23 mouse cellular contexts compared by ENCODE assay signal in genomic region chr10:93691344-93691743, GRCm38 (mm10). TPM values are rescaled to one million over a fixed set of nuclear protein-coding genes. Genes with fewer than 3 reads are reported as not detected.
DNase-seq lines count a peak whose midpoint lies in the region; ATAC-seq and TF ChIP-seq lines count a peak whose summit lies in the region.
"Had no signal": no experiment of that assay in that cellular context is flagged by ENCODE, and none has a peak within 500 bp of the region (broad histone marks: within the 10 kb centered on the region; RNA-seq: fewer than 3 reads in every experiment).

No protein-coding gene starts in this region.

- ATAC-seq in forebrain, embryonic 14.5 days: peak; percentile 62
- ATAC-seq in forebrain, embryonic 16.5 days: no peak
- no peak for ATAC-seq in heart, embryonic 14.5 days (ENCODE audit: insufficient number of reproducible peaks, insufficient read depth, low FRiP score, low read depth)
- peak; percentile 78 for ATAC-seq in lung, postnatal 0 days
- no peak for ATAC-seq in midbrain, embryonic 14.5 days (ENCODE audit: low FRiP score, low TSS enrichment)
- ATAC-seq: activated CD4-positive, CD25-positive, alpha-beta regulatory T cell, adult 4 months; intestine, embryonic 16.5 days; Patski had no signal

- DNase-seq in forebrain, embryonic 14.5 days (ENCODE audit: low spot score): no peak
- no peak for DNase-seq in heart, postnatal 25 days (ENCODE audit: low spot score)
- peak; percentile 83 for DNase-seq in lung, postnatal 0 days (ENCODE audit: low spot score)
- no peak for DNase-seq in lung, postnatal 14 days
- DNase-seq in limb, embryonic 10.5 days (ENCODE audit: low spot score): peak; percentile 25
- DNase-seq in midbrain, embryonic 14.5 days: no peak
- DNase-seq: adrenal gland, postnatal 14 days; cerebellum, adult 18-20 months; cerebellum, adult 9-11 months; cerebellum, postnatal 36 days; gastrocnemius, adult 2 months; gastrocnemius, postnatal 36 days; heart, adult 2 months; heart, postnatal 14 days had no signal

- no peak overlapping the region for H3K4me2 ChIP-seq in forebrain, embryonic 14.5 days (ENCODE audit: low read length)
- H3K4me2 ChIP-seq in forebrain, embryonic 16.5 days (ENCODE audit: low read length): no peak overlapping the region; the same call in 1 of the 2 replicates
- H3K4me2 ChIP-seq in heart, embryonic 14.5 days (ENCODE audit: low read length): 0 out of 2 replicates have a peak overlapping the region, but pooled peaks have one; percentile 11
- no peak overlapping the region for H3K4me2 ChIP-seq in lung, postnatal 0 days (replicated peaks; ENCODE audit: low read depth, low read length)
- no peak overlapping the region for H3K4me2 ChIP-seq in midbrain, embryonic 14.5 days (ENCODE audit: low read length)
- H3K4me2 ChIP-seq: embryonic facial prominence, embryonic 13.5 days; heart, embryonic 15.5 days; hindbrain, embryonic 15.5 days had no signal

- H3K9ac ChIP-seq in forebrain, embryonic 14.5 days (ENCODE audit: low read length): no peak overlapping the region
- no peak overlapping the region for H3K9ac ChIP-seq in forebrain, embryonic 16.5 days (replicated peaks; ENCODE audit: low read depth, low read length)
- no peak overlapping the region for H3K9ac ChIP-seq in heart, embryonic 14.5 days (ENCODE audit: low read length)
- H3K9ac ChIP-seq in lung, postnatal 0 days (replicated peaks; ENCODE audit: low read depth): no peak overlapping the region
- no peak overlapping the region for H3K9ac ChIP-seq in midbrain, embryonic 14.5 days (replicated peaks; ENCODE audit: low read length)
- H3K9ac ChIP-seq: embryonic facial prominence, embryonic 13.5 days; heart, embryonic 15.5 days; hindbrain, embryonic 15.5 days had no signal

- no peaks in the 10 kb centered on the region for H3K27me3 ChIP-seq in forebrain, embryonic 14.5 days (replicated peaks; ENCODE audit: control insufficient read depth, insufficient read depth, low read length)
- no peaks in the 10 kb centered on the region for H3K27me3 ChIP-seq in forebrain, embryonic 16.5 days (replicated peaks; ENCODE audit: control insufficient read depth, insufficient read depth, low read length)
- no peaks in the 10 kb centered on the region for H3K27me3 ChIP-seq in heart, embryonic 14.5 days (ENCODE audit: control insufficient read depth, insufficient read depth, low read length)
- H3K27me3 ChIP-seq in lung, postnatal 0 days (replicated peaks; ENCODE audit: insufficient read depth, low read length): no peaks in the 10 kb centered on the region
- no peaks in the 10 kb centered on the region for H3K27me3 ChIP-seq in limb, embryonic 10.5 days (ENCODE audit: low read depth, poor library complexity, severe bottlenecking)
- no peaks in the 10 kb centered on the region for H3K27me3 ChIP-seq in midbrain, embryonic 14.5 days (ENCODE audit: control insufficient read depth, insufficient read depth, low read length)
- H3K27me3 ChIP-seq: CH12.LX; embryonic facial prominence, embryonic 13.5 days; heart, embryonic 15.5 days; hindbrain, embryonic 15.5 days; Patski had no signal

- H3K9me3 ChIP-seq in forebrain, embryonic 14.5 days (replicated peaks; ENCODE audit: control insufficient read depth, low read length): no peaks in the 10 kb centered on the region
- H3K9me3 ChIP-seq in forebrain, embryonic 16.5 days (ENCODE audit: control insufficient read depth, low read length): no peaks in the 10 kb centered on the region
- H3K9me3 ChIP-seq in heart, embryonic 14.5 days (ENCODE audit: control insufficient read depth, low read length): no peaks in the 10 kb centered on the region
- H3K9me3 ChIP-seq in lung, postnatal 0 days (ENCODE audit: low read length): no peaks in the 10 kb centered on the region
- H3K9me3 ChIP-seq in limb, embryonic 10.5 days (replicated peaks): no peaks in the 10 kb centered on the region
- no peaks in the 10 kb centered on the region for H3K9me3 ChIP-seq in midbrain, embryonic 14.5 days (ENCODE audit: control insufficient read depth, low read length)
- H3K9me3 ChIP-seq: embryonic facial prominence, embryonic 13.5 days; heart, embryonic 15.5 days; hindbrain, embryonic 15.5 days had no signal

- 38% methylated on average over 11 of the region's 11 CpGs for whole genome bisulfite sequencing in forebrain, embryonic 14.5 days
- WGBS in forebrain, embryonic 16.5 days: 34% methylated on average over 11 of the region's 11 CpGs
- WGBS in heart, embryonic 14.5 days: 32% methylated on average over 11 of the region's 11 CpGs
- WGBS in lung, postnatal 0 days: 39% methylated on average over 11 of the region's 11 CpGs
- WGBS in limb, embryonic 10.5 days: 63% methylated on average over 11 of the region's 11 CpGs
- WGBS in midbrain, embryonic 14.5 days: 57% methylated on average over 11 of the region's 11 CpGs

- TF ChIP-seq EP300 in lung, postnatal 0 days (IDR thresholded peaks at IDR 0.05): peak; percentile 81

- intact Hi-C loops in heart, postnatal 25 days (cut with DNase I): no loop called here

- H3K36me3 ChIP-seq in forebrain, embryonic 14.5 days (ENCODE audit: control insufficient read depth, insufficient read depth, low read length): no peaks in the 10 kb centered on the region
- H3K36me3 ChIP-seq in forebrain, embryonic 16.5 days (ENCODE audit: control insufficient read depth, insufficient read depth): no peaks in the 10 kb centered on the region
- no peaks in the 10 kb centered on the region for H3K36me3 ChIP-seq in heart, embryonic 14.5 days (ENCODE audit: control insufficient read depth, insufficient read depth, low read length)
- no peaks in the 10 kb centered on the region for H3K36me3 ChIP-seq in lung, postnatal 0 days (ENCODE audit: insufficient read depth, low read length)
- no peaks in the 10 kb centered on the region for H3K36me3 ChIP-seq in limb, embryonic 10.5 days
- H3K36me3 ChIP-seq in midbrain, embryonic 14.5 days (ENCODE audit: control insufficient read depth, insufficient read depth, low read length): no peaks in the 10 kb centered on the region
- H3K36me3 ChIP-seq: embryonic facial prominence, embryonic 13.5 days; heart, embryonic 15.5 days; hindbrain, embryonic 15.5 days had no signal

- TF ChIP-seq CTCF in lung, postnatal 0 days (IDR thresholded peaks at IDR 0.05): no peak

- H3K4me1 ChIP-seq in forebrain, embryonic 14.5 days (ENCODE audit: control insufficient read depth, insufficient read depth, low read length): peaks cover 5% of the 10 kb centered on the region; the same call in 1 of the 2 replicates
- peaks cover 8% of the 10 kb centered on the region for H3K4me1 ChIP-seq in forebrain, embryonic 16.5 days (replicated peaks; ENCODE audit: control insufficient read depth, insufficient read depth, low read length)
- peaks cover 6 to 7% of the 10 kb centered on the region in 2 experiments for H3K4me1 ChIP-seq in heart, embryonic 14.5 days (ENCODE audit: control insufficient read depth in 2 of 2, insufficient read depth in 2 of 2, low read length in 2 of 2)
- no peaks in the 10 kb centered on the region for H3K4me1 ChIP-seq in lung, postnatal 0 days (ENCODE audit: insufficient read depth, low read depth, low read length)
- peaks cover 4% of the 10 kb centered on the region; the same call in 1 of the 2 replicates for H3K4me1 ChIP-seq in limb, embryonic 10.5 days
- no peaks in the 10 kb centered on the region for H3K4me1 ChIP-seq in midbrain, embryonic 14.5 days (ENCODE audit: control insufficient read depth, insufficient read depth, low read length)
- H3K4me1 ChIP-seq: embryonic facial prominence, embryonic 13.5 days; hindbrain, embryonic 15.5 days had no signal

- H3K27ac ChIP-seq in forebrain, embryonic 14.5 days (ENCODE audit: low read depth, low read length): peak overlapping the region; percentile 65
- no peak overlapping the region for H3K27ac ChIP-seq in forebrain, embryonic 16.5 days (ENCODE audit: low read length)
- H3K27ac ChIP-seq in heart, embryonic 14.5 days (replicated peaks in 1 of 2; ENCODE audit: control insufficient read depth in 1 of 2, insufficient read depth in 1 of 2, low read depth in 2 of 2, low read length in 2 of 2): no peak overlapping the region
- no peak overlapping the region for H3K27ac ChIP-seq in lung, postnatal 0 days (ENCODE audit: low read length)
- no peak overlapping the region for H3K27ac ChIP-seq in limb, embryonic 10.5 days
- no peak overlapping the region for H3K27ac ChIP-seq in midbrain, embryonic 14.5 days (replicated peaks; ENCODE audit: low read depth, low read length)
- H3K27ac ChIP-seq: embryonic facial prominence, embryonic 13.5 days; gastrocnemius, adult 2 months; heart, adult 2 months; heart, embryonic 15.5 days; hindbrain, embryonic 15.5 days had no signal

- H3K4me3 ChIP-seq in forebrain, embryonic 14.5 days (ENCODE audit: low read depth, low read length): no peak overlapping the region
- H3K4me3 ChIP-seq in forebrain, embryonic 16.5 days (replicated peaks; ENCODE audit: low read length): no peak overlapping the region
- no peak overlapping the region for H3K4me3 ChIP-seq in heart, embryonic 14.5 days (ENCODE audit: control insufficient read depth in 1 of 2, insufficient read depth in 1 of 2, low read depth in 1 of 2, low read length in 2 of 2)
- H3K4me3 ChIP-seq in lung, postnatal 0 days (ENCODE audit: low read depth, low read length): no peak overlapping the region
- no peak overlapping the region for H3K4me3 ChIP-seq in limb, embryonic 10.5 days
- H3K4me3 ChIP-seq in midbrain, embryonic 14.5 days (replicated peaks; ENCODE audit: low read depth, low read length): no peak overlapping the region
- H3K4me3 ChIP-seq: embryonic facial prominence, embryonic 13.5 days; gastrocnemius, adult 2 months; heart, adult 2 months; heart, embryonic 15.5 days; hindbrain, embryonic 15.5 days had no signal

RNA-seq across cellular contexts. Expression of gene Ntn4, which starts 50.9 kb away (rescaled TPM):
- polyA plus RNA-seq in forebrain, embryonic 14.5 days (2014; fragmentation: Nextera tagmentation; extraction: Ambion mirVana): 0.78 and 0.97 TPM in 2 replicates
- 1.0 and 1.6 TPM in 2 replicates for polyA plus RNA-seq in forebrain, embryonic 16.5 days (2015; fragmentation: Nextera tagmentation; extraction: Ambion mirVana)
- polyA plus RNA-seq in heart, embryonic 14.5 days (2014; fragmentation: Nextera tagmentation; extraction: Ambion mirVana): 3.1 and 3.2 TPM in 2 replicates
- 10 to 100 TPM; 12.2 to 14.1 TPM for total RNA-seq in heart, postnatal 25 days (2021)
- polyA plus RNA-seq in lung, postnatal 0 days (2015; fragmentation: Nextera tagmentation; extraction: Ambion mirVana): 1.3 and 1.4 TPM in 2 replicates
- polyA plus RNA-seq in limb, embryonic 10.5 days (2016; fragmentation: Nextera tagmentation; extraction: Ambion mirVana): 0.34 and 0.76 TPM in 2 replicates
- 0.86 and 2.0 TPM in 2 replicates for polyA plus RNA-seq in midbrain, embryonic 14.5 days (2014; fragmentation: Nextera tagmentation; extraction: Ambion mirVana)
- total RNA-seq: CH12.LX had no signal

Comparison
In these comparisons a context has a peak if more than half of its experiments do, and no peak if none do; other contexts are left out.
1. ATAC-seq: peak in forebrain, embryonic 14.5 days (single experiment) and lung, postnatal 0 days (single experiment); none in forebrain, embryonic 16.5 days (single experiment), heart, embryonic 14.5 days (single experiment) and midbrain, embryonic 14.5 days (single experiment).
2. DNase-seq: peak in lung, postnatal 0 days (single experiment) and limb, embryonic 10.5 days (single experiment); none in forebrain, embryonic 14.5 days (single experiment), heart, postnatal 25 days (single experiment), lung, postnatal 14 days (single experiment) and midbrain, embryonic 14.5 days (single experiment).